Mouse (Mus musculus) brown adipose tissue, adult 24 weeks (tissue): Measurements from ENCODE around the gene Sec23a. TPM values are rescaled to one million over a fixed set of nuclear protein-coding genes. Genes with fewer than 3 reads are reported as not detected.

Source experiments
- H3K27ac ChIP-seq: fragments of 200-500 bp; replicated peaks from 2 replicates; pipeline ENCODE4 v1.5.1; 2012; ENCODE audit warnings: low read depth, mild to moderate bottlenecking, low read length
- H3K4me1 ChIP-seq: fragments of 200-500 bp; 2 replicates; pipeline ENCODE4 v1.6.1; 2012; ENCODE audit warnings: low read length, mixed read lengths; ENCODE audit not compliant: control insufficient read depth, insufficient read depth, insufficient read length
- H3K4me3 ChIP-seq: fragments of 200-500 bp; 2 replicates; pipeline ENCODE4 v1.5.1; 2012; ENCODE audit warnings: low read depth, mild to moderate bottlenecking, low read length, moderate library complexity; ENCODE audit not compliant: insufficient read depth
- polyA plus RNA-seq: library from polyadenylated mRNA; stranded (reverse); fragments of >200 nt; gene quantifications from 2 replicates; pipeline ENCODE4 v1.2.4, GENCODE M21; 2012; ENCODE audit not compliant: missing spikeins, insufficient read depth, insufficient read length

The Sec23a gene
- polyA plus RNA-seq, 1 experiment = 16.2 TPM

DNA sequence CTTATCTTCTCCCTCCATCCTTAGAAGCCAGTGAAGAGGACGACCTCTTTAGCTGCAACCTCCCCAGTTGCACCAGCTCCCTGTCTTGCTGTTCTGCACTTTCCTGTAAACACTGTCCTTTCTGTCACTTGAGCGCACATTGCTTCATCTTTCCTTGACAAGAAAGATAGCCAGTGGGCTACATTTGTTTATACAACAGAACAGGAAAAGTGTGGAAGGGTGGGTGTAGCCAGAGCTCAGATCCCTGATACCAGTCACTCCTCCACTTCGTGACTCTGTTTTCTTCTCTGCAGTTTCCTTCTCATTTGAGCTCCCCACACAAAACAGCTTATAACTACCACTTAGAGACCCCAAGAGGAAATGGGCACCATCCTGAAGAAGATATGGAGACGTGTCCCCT lies 77.2 kb downstream of the Sec23a start:
- no peak overlapping the region for H3K27ac ChIP-seq
- H3K4me1 ChIP-seq = no peaks in the 10 kb centered on the region
- no peak overlapping the region for H3K4me3 ChIP-seq

DNA sequence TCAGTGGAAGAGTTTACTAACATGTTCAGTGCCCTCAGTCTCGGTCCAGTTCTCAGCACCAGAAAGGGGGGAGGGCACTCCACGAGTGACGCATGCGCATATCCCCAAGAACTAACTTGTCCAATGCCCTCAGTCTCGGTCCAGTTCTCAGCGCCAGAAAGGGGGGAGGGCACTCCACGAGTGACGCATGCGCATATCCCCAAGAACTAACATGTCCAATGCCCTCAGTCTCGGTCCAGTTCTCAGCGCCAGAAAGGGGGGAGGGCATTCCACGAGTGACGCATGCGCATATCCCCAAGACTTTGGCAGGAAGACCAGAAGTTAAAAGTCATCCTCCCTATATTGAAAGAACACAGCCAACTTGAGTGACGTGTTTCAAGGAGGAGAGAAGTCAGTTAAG lies 86.8 kb downstream of the Sec23a start:
- no peak overlapping the region for H3K27ac ChIP-seq
- H3K4me1 ChIP-seq = no peaks in the 10 kb centered on the region
- H3K4me3 ChIP-seq = no peak overlapping the region

DNA sequence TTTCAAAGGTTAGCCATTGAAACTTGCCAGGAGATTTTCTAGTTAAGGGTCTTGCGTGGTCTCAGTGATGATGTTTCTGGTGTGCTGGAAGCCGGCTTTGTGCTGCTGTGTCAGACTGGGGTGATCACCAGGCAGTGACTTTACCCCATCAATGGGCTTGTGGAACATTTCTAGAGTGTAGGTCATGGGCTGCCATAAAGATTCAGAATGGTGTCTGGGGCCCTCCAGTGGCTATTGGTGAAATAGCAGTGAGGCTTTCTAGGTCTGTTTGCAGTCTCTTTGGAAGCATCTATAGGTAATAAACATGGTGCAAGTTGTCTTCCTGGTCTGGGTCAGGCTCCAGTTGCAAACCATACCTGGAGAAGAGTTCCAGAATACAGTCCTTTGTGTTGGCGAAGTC lies 87.8 kb downstream of the Sec23a start:
- H3K4me3 ChIP-seq = no peak overlapping the region

DNA sequence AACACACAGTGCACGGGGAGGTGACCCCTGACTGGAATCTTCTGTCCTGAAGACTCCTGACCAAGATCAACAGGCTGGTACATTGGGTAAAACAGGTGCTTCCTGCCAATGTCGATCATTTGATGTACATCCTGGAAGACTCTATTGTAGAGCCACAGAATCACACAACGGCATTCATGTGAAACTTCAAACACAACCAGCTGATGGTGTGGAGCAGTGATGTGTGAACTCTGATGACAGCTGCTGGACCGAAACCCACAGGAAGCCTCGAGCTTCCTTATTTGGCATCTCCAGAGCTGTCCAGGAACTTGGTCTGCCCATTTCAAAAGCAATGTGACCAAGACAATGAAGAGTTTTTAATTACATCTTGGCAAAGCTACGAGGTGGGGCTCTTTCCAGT lies 91.0 kb downstream of the Sec23a start:
- Histone ChIP-seq H3K4me3 (no peak overlapping the region), H3K27ac (no peak overlapping the region), H3K4me1 (no peaks in the 10 kb centered on the region)

More for the DNA sequence above, 87.8 kb downstream of the Sec23a start:
- H3K27ac ChIP-seq = no peak overlapping the region
- no peaks in the 10 kb centered on the region for H3K4me1 ChIP-seq

DNA sequence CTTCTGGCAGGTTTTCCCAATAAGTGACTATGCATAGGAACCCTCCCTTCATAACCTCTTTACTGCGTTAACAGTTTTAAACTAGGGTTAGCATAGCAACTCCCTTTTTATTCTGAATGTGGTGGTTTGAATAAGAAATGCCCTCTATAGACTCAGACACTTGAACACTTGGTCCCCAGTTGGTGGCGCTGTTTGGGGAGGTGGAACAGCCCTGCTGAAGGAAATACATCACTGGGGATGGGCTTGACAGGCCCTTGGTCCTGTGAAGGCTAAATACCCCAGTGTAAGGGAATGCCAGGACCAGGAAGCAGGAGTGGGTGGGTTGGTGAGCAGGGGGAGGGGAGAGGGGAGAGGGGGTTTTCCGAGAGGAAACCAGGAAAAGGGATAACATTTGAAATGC lies 92.3 kb downstream of the Sec23a start:
- no peak overlapping the region for H3K27ac ChIP-seq
- no peaks in the 10 kb centered on the region for H3K4me1 ChIP-seq
- no peak overlapping the region for H3K4me3 ChIP-seq

DNA sequence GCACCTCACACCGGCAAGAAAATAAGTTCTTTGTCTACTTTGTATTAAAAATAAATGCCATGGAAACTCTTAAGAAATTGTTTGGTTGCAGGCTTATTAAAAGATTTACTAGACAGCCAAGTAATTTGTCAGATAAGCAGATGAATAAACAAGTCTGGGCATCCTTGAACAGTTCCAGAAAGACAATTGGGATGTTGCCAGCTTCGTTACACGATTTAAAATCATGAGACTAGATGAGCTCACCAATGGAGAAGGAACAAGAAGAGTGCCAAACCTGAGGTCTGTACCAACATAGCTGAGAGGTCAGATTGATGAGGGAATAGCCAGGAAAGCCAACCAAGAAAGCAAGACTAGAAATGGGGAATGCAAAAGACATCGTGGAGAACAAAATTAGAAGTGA lies 102.0 kb downstream of the Sec23a start:
- no peak overlapping the region for H3K27ac ChIP-seq
- H3K4me3 ChIP-seq = no peak overlapping the region
- H3K4me1 ChIP-seq = no peaks in the 10 kb centered on the region

Other genes starting within 250 kb of the Sec23a start
- 5.0 and 5.6 TPM in 2 replicates for gene Gemin2, start 1.4 kb upstream of the Sec23a start, polyA plus RNA-seq
- 97.3 and 120 TPM in 2 replicates for gene Trappc6b, start 49.5 kb upstream of the Sec23a start, polyA plus RNA-seq
- gene Pnn, start 54.9 kb upstream of the Sec23a start, polyA plus RNA-seq = 28.1 and 30.3 TPM in 2 replicates
- 60.2 and 62.5 TPM in 2 replicates for gene Mia2, start 83.8 kb upstream of the Sec23a start, polyA plus RNA-seq
- gene Fbxo33, start 207.7 kb upstream of the Sec23a start, polyA plus RNA-seq = 20.3 and 30.0 TPM in 2 replicates